Mouse (Mus musculus) ES-Bruce4 (cell line): Measurements from ENCODE around the gene Slc30a10. TPM values are rescaled to one million over a fixed set of nuclear protein-coding genes. Genes with fewer than 3 reads are reported as not detected.

ENCODE experiments used
- H3K27ac ChIP-seq: 2 replicates; pipeline ENCODE4 v1.5.1; 2012; ENCODE audit warnings: low read length, inconsistent platforms; ENCODE audit not compliant: insufficient read depth
- H3K27me3 ChIP-seq: 2 replicates; pipeline ENCODE4 v1.6.1; 2012; ENCODE audit warnings: mild to moderate bottlenecking, low read length, inconsistent platforms; ENCODE audit not compliant: control insufficient read depth, poor library complexity, insufficient read depth, severe bottlenecking
- H3K36me3 ChIP-seq: 2 replicates; pipeline ENCODE4 v1.6.1; 2012; ENCODE audit warnings: inconsistent platforms, mild to moderate bottlenecking, low read length, moderate library complexity; ENCODE audit not compliant: control insufficient read depth, poor library complexity, insufficient read depth, severe bottlenecking
- H3K4me1 ChIP-seq: one replicate; pipeline ENCODE4 v1.8.1; 2011; ENCODE audit warnings: low read length; ENCODE audit not compliant: control insufficient read depth, insufficient read depth
- H3K4me3 ChIP-seq: 2 replicates; pipeline ENCODE4 v1.5.1; 2011; ENCODE audit warnings: low read depth, mild to moderate bottlenecking, low read length
- H3K9ac ChIP-seq: 2 replicates; pipeline ENCODE4 v1.6.1; 2012; ENCODE audit warnings: low read depth, mild to moderate bottlenecking, inconsistent platforms; ENCODE audit not compliant: poor library complexity, severe bottlenecking
- H3K9me3 ChIP-seq: replicated peaks from 2 replicates; pipeline ENCODE4 v1.6.1; 2012; ENCODE audit warnings: mild to moderate bottlenecking, low read length, inconsistent platforms; ENCODE audit not compliant: control insufficient read depth, poor library complexity, insufficient read depth, severe bottlenecking
- CTCF ChIP-seq: IDR thresholded peaks from one replicate; pipeline ENCODE4 v1.8.1; 2011; ENCODE audit warnings: low read depth, low read length
- EP300 ChIP-seq: IDR thresholded peaks from 2 replicates; pipeline ENCODE4 v1.6.1; 2011; ENCODE audit warnings: low read depth, low read length; ENCODE audit not compliant: insufficient read depth
- POLR2A ChIP-seq: IDR thresholded peaks from one replicate; pipeline ENCODE4 v1.8.1; 2011; ENCODE audit warnings: low read length; ENCODE audit not compliant: insufficient read depth
- polyA plus RNA-seq: library from polyadenylated mRNA; stranded (reverse); fragments of >200 nt; gene quantifications from 2 replicates; pipeline ENCODE4 v1.2.4, GENCODE M21; 2011; ENCODE audit warnings: low read depth; ENCODE audit not compliant: missing spikeins, insufficient read depth, insufficient read length

The Slc30a10 gene
- polyA plus RNA-seq, 1 experiment, result not detected

DNA sequence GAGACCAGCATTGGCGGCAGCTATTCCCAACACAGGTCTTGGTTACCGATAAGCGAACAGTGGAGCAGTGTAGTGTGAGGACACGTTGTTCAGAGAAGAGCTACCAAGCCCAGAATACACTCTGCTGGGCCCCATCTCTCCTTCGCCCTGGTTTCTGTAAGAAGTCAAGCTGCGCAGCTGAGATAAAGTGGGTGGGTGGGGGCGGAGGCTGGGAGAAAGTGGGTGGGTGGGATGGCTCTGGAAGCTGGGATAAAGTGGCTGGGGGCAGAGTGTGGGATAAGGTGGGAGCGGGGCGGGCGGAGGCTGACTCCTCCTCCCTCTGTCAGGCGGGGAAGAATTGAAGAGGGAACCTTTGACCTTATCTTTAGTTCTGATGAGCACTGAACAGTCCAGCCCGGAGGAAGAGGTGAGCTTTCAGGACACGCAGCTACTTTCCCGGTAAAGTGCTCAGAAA, 60.9 kb downstream of the Slc30a10 start:
- no peak overlapping the region for H3K27ac ChIP-seq

GRCm38 (mm10) chr1:185516041-185516440, 61.4 kb downstream of the Slc30a10 start:
- Histone ChIP-seq H3K4me1 (no peaks in the 10 kb centered on the region), H3K27ac (no peak overlapping the region), H3K36me3 (no peaks in the 10 kb centered on the region), H3K4me3 (no peak overlapping the region), H3K27me3 (no peaks in the 10 kb centered on the region), H3K9ac (no peak overlapping the region), H3K9me3 (no peaks in the 10 kb centered on the region)
- no peak for TF ChIP-seq POLR2A
- no peak for TF ChIP-seq EP300
- TF ChIP-seq CTCF, result no peak

More for the DNA sequence above, 60.9 kb downstream of the Slc30a10 start:
- Histone ChIP-seq H3K4me1 (no peaks in the 10 kb centered on the region), H3K36me3 (no peaks in the 10 kb centered on the region), H3K4me3 (no peak overlapping the region), H3K9ac (no peak overlapping the region), H3K9me3 (no peaks in the 10 kb centered on the region), H3K27me3 (no peaks in the 10 kb centered on the region)
- no peak for TF ChIP-seq EP300
- no peak for TF ChIP-seq POLR2A
- TF ChIP-seq CTCF, result no peak

DNA sequence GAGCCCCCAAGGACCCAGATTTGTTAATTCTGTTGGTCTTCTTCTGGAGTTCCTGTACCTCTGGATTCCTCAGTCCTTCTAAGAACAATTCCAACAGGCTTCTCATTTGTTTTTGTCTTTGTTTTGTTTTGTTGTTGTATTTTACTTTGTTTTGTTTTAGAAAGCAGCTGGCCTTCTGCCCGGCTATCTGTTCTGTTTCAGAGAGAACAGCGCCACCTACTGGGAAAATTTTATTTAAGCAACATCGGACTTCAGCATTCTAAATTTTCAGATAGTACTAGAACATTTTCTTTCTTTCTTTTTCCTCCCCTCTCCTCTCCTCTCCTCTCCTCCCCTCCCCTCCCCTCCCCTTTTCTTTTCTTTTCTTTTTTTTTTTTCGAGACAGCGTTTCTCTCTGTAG, 62.9 kb downstream of the Slc30a10 start:
- Histone ChIP-seq H3K9me3 (no peaks in the 10 kb centered on the region), H3K27me3 (no peaks in the 10 kb centered on the region), H3K27ac (no peak overlapping the region), H3K4me3 (no peak overlapping the region), H3K9ac (no peak overlapping the region), H3K36me3 (no peaks in the 10 kb centered on the region), H3K4me1 (no peaks in the 10 kb centered on the region)
- TF ChIP-seq POLR2A (no peak), EP300 (no peak)

Other genes starting within 250 kb of the Slc30a10 start
- 55.5 and 57.9 TPM in 2 replicates for gene Iars2, start 125.5 kb upstream of the Slc30a10 start, polyA plus RNA-seq
- gene Bpnt1, start 122.7 kb upstream of the Slc30a10 start, polyA plus RNA-seq, result 54.0 and 56.7 TPM in 2 replicates
- gene Eprs, start 91.8 kb upstream of the Slc30a10 start, polyA plus RNA-seq, result 179 and 189 TPM in 2 replicates